Mouse (Mus musculus) spleen, postnatal 14 days (tissue): ENCODE results near the gene Gm48551.

Source experiments
- DNase-seq, 2 experiments: peaks; one replicate each; pipeline ENCODE4 v3.0.0; 2021 to 2022; ENCODE audit warnings: low spot score in 2 of 2

Gene Gm48551

GRCm38 (mm10) chr10:81404082-81404481, 19.8 kb downstream of the Gm48551 start:
- DNase-seq = no peak

DNA sequence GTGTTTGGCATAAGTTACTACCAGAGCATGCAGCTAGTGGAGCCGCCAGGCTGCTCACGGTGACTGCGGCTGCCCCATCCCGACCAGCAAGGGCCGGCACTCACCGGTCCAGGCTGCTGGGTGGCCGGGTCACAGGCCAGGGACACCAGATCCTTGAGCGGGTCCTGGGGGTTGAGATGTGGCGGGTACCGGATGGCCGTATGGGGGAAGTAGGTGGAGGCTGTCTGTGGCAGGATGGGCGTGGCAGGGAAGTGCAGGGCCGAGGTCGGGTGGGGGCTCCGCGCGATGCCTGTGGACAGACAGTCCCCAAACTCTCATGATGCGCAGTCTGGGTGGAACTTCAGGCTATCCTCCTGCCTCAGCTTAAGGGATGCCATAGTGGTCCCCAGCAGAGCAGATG, 20.5 kb downstream of the Gm48551 start:
- no peak for DNase-seq

DNA sequence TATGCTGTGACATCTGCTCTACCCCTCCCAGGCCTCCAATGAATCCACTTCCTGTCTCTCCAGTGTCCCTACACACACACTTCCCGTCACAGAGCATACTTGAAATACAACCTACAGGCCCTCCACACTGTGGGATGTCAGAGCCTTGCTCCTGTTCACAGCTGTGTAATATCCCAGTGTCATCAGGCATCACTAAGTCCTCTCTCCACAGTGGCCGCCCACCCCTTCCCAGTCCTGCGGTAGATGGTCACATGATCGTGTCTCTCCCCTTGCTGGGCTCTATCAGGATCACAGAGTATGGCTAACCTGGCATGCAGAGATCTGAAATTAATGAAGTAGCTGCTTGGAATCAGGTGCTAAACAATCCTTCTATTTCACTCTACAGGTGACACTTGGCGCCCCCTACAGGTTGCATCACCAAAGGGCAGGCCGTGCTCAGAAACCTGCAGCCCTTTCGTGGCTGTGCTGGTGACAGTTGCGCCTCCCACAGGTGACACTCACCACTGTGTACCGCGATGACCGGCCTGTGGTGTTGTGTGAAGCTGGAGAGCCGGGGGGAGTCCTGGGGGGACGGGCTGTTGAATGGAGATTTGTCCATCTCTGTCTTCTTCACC, 21.4 kb downstream of the Gm48551 start:
- DNase-seq = peak; percentile 49 to 75

DNA sequence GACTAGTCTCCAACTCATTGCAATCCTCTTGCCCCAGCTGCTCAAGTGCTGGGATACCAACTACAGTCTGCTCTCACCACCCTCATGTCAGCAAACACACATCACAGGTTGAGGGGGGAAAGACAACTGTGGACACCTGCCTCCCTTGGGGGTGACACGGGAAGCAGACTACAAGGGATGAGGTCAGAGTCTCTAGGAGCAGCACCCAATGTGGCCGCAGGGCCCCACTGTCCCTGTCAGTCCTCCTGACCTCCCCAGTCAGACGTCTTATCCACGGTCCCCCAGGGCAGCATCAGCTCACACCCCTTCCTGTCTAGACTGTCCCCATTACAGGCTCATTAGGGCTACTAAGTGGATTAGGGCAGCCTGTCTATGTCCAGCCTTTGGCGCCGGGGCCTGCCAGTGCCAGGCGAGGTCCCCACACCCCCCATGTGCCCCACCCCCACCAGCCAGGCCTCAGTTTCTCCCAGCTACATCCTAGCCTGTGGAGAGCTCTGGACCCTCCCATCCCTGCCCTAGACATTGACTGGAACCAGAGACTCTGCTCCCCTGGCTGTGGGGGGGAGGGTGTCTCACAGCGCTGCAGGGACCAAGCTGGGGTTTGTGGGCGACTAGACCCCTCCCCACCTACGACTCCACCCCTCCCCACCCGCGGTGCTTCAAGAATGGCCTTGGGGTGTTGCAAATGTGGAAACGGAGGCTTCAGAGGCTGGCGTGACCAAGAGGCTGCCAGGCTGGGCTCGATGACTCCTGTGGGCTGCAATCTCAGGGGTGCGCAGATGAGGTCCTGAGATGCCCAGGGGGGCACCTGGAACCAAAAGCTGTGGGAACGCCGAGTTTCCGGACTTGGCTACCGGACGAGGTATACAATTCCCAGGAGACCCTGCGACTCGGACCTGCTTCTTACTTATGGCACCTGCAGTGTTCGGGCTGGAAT, 22.5 kb downstream of the Gm48551 start:
- DNase-seq = no peak

- peak in 1 of 2 experiments; percentile 45 for DNase-seq
Observed at GRCm38 (mm10) chr10:81407539-81408423, 23.5 kb downstream of the Gm48551 start.

- DNase-seq = no peak
Observed at GRCm38 (mm10) chr10:81408424-81408729, 24.1 kb downstream of the Gm48551 start.

GRCm38 (mm10) chr10:81408871-81409291, 24.6 kb downstream of the Gm48551 start:
- DNase-seq = peak; percentile 62 to 78

GRCm38 (mm10) chr10:81409330-81409729, 25.1 kb downstream of the Gm48551 start:
- DNase-seq = no peak

GRCm38 (mm10) chr10:81410350-81410749, 26.1 kb downstream of the Gm48551 start:
- DNase-seq = no peak

DNA sequence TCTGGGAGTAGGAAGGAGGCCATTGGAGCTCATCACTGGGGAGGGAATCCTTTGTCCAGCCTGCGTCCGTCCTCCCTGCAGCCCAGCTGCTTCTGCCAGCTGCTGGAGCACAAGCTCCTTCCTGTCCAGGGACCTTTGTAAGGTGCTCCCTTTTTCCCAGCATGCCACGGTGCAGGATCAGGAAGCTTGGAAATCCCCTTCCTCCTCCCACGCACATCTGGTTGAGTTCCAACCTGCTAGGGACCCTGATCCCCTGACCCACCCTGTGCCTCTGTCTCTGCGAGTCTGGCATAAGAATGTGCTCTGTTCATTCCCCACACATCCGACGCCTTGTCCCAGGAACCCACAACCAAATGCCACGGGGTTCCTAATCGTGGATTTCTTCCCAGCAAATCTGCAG, 26.7 kb downstream of the Gm48551 start:
- no peak for DNase-seq

DNA sequence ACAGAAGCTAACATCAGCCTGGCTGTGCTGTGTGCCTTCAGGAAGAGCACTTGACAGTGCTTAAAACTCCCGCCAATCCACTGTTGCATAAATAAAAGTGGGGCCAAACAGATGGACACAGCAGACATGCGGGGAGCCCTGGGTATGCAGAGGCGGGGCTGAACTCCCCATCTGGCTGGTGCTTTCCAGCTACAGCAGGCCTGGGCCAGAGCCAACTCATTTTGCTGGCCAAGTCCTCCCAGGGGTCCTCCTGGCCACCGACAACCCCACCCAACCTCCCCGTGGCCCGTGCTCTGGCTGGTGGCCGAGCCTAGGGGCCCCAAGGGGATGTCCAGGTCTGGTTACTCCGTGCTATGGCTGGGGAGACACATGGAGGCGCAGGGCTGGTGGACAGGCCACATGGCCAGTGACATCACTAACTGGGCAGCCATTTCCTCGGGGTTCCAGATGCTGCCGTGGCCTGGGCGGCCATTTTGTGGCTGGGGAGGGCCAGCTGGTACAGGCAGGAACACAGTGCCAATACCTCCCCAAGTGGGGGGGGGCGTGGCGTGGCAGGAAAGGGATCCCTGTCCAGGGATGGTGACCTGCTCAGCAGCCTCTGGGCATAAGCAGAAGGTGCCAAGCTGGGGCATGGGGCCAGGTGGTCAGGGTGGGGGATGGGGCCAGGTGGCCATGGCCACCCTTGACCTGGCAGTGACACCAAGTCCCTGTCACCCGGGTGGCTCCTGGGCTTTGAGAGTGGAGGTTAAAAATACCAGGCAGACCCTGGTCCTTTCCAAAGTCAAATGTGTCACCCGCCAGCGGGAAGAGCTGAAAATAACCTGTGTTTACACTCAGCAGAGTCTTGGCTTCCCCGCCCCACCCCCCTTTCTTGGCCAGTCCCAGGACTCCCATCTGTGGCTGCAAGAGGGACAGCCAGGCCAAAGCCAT, 27.5 kb downstream of the Gm48551 start:
- no peak for DNase-seq

DNA sequence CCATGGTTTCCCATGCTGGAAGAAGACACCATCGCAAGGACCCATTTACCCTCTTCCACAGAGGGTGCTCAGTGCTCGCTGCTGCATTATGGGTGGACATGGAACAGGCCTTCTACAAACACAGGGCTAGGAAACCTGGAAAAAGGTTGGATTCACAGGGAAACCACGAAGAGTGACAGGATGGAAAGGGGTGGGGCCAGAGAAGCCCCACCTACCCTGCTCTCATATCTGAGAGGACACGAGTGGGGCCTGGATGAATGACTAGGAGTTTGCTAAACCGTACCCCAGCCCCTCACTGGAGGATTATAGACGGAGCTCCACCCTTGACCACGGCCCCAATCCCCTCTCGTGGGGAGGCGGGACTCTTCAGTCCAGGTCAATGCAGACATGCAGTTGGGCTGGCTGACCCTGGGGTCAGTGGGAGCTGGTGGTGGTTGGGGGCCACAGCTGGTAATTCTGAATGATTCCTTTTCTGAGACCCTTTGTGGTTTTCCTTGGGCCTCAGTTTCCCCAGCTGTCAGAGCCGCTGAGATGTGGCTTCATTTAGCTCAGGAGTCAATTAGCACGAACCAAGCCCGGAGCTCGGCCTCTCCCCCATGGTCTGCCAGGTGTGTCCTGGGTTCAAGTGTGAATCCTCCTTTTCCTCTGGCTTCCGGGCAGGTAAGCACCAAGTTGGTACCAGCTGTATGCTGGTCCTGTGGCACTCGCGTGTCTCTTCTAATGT, 28.5 kb downstream of the Gm48551 start:
- no peak for DNase-seq

- DNase-seq = no peak
Observed at GRCm38 (mm10) chr10:81413310-81414261, 29.3 kb downstream of the Gm48551 start.

DNA sequence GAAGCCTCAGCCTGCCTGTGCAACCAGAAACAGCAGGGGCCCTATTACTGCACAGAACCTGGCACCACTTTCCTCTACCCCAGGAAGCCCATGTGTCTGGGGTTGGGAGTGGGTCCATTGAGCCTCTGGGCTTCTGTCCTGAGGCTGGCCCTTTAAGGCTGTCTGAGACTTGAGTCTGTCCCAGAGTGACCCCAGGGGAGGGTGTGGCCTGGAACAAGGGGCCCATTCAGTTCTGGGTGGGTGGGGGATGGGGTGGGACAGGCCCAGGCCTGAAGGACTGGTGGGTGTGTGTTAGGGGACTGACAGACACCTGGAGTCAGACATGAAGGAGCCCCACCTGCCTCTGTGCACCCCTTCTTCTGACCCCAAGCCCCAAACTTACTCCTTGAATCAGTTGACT, 30.4 kb downstream of the Gm48551 start:
- no peak for DNase-seq

DNA sequence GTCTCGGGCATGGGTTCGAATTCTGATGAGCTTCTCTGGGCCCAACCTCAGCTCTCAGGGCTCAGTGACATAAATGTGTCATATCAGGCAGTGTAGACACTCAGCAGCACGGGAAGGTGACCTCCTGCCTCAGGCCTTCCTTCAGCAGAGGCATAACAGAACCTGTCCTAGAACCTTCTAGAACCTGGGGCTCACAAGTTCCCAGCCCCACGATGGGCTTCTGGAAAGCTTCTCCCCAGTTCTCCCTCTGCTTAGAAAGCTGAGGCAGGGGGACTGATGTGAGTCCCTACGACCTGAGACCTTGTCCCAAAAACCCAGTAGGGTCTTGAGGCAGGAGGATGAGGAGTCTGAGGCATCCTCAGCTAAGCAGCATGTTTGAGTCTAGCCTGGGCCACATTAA, 30.9 kb downstream of the Gm48551 start:
- DNase-seq = no peak

DNA sequence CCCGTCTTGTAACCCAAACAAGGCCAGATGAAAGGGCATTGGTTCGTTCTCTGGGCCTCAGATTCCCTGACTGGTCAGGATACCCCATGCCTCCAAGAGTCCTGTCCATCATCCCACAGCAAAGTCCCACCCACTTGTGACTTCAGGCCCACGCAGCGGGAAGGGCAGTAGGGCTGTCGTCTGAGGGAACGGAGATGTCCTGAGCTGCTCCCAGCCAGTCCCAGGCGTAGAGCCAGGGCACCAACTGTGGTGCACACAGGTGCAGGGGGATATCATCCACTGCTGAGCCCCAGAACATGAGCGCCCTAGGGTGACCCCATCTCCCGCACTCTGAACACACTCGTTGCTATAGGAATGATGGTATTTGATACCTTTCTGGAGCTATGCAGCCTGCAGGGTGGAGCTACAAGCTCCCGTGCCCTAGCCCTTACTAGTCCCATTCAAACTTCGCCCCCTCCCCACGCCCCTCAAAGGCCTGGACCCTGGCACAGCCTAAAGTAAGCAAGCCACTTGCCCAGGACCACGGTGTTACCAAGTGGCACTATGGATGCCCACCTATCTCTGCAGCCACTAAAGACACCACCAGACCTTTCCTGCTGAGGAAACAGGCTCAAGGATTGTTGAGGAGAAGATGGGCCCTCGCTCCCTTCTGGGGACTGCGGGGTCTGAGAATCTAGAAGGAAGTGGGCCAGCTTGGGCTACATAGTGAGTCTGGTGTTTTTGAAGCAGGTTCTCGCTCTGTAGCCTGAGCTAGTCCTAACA, 31.5 kb downstream of the Gm48551 start:
- DNase-seq = no peak

GRCm38 (mm10) chr10:81416581-81417226, 32.4 kb downstream of the Gm48551 start:
- no peak for DNase-seq
